Mouse (Mus musculus): ENCODE results near the gene Gm38119.
"Not testable (repeated sequence)": the region's sequence is repeated elsewhere in the genome, so short reads cannot be mapped to it uniquely, and the experiment has no call there.

Gm38119 gene

GRCm38 (mm10) chr3:92738996-92739395, at the start of gene Gm38119:
Gene Gm38119, minus strand, starts transcription at chr3:92739096.
- no peak for DNase-seq (ENCODE audit: low spot score in 2 of 2)

- no peak for DNase-seq (ENCODE audit: low spot score in 2 of 2)
Measured at GRCm38 (mm10) chr3:92778799-92779198, 39.9 kb upstream of the Gm38119 start, which contains the start of gene Lce1i. Gene Lce1i, minus strand, starts transcription at chr3:92778899.

DNA sequence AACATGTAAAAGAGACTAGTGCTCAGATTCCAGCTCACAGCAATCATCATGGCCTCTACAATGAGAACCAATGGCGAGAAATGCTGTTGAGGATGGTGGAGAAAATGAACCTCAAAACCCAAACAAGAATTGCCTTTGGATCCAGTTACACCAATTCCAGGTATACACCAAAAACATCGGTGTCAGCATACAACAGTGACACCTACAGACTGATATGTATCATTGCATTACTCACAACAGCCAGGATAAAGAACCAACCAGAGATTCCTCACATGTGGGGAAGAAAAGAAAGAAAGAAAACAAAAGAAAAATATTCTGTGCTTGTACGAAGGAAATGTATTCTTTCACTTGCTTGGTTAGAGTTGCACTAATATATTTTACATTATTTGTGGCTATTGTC, 32.7 kb upstream of the Gm38119 start:
- no peak for DNase-seq (ENCODE audit: low spot score in 2 of 2)

GRCm38 (mm10) chr3:92764965-92765364, 26.1 kb upstream of the Gm38119 start, which contains the start of gene Lce1h:
Gene Lce1h, minus strand, starts transcription at chr3:92765065.
- DNase-seq (ENCODE audit: low spot score in 2 of 2), result no peak

DNA sequence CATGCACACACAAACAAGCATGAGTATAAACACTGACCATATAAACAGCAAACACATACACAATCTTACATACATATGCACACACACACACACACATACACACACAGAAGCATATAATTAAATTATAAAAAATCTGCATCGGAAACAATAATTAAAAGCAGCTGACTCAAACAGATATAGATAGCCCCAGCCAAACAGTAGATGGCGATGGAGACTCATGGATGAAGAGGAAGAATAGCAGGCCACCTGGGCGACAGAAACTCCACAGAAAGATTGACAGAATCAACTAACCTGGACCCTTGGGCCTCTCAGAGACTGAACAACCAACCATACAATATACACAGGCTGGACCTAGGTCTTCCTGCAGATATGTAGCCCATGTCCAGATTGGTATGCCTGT, 14.3 kb upstream of the Gm38119 start:
- DNase-seq (ENCODE audit: low spot score in 2 of 2), result no peak

- no peak for DNase-seq (ENCODE audit: low spot score in 2 of 2)
Measured at GRCm38 (mm10) chr3:92752238-92752637, 13.3 kb upstream of the Gm38119 start, which contains the start of gene Lce1g. Gene Lce1g, minus strand, starts transcription at chr3:92752338.

DNA sequence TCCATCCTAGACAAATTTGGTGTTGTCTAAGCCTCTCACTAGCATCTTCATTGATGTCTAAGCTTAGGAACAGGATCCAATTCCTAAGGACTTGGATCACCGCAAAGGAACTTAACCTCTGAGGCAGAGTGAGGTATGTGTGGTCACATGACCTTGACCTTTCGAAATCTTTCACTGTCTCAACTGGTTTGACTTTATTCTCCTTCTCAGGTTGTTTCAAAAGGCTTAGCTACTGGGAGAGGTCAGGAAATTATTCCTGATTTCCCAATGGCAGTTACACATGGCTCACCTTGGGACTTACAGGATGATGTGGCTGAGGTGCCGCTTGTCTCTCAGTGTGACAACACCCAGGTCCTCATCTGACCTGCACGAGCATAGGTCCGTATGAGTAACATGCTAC, 16.3 kb downstream of the Gm38119 start:
- no peak for DNase-seq (ENCODE audit: low spot score in 2 of 2)

GRCm38 (mm10) chr3:92720250-92720649, 18.6 kb downstream of the Gm38119 start, which contains the start of gene Lce1f:
Gene Lce1f, minus strand, starts transcription at chr3:92720350.
- no peak for DNase-seq (ENCODE audit: low spot score in 2 of 2)

DNA sequence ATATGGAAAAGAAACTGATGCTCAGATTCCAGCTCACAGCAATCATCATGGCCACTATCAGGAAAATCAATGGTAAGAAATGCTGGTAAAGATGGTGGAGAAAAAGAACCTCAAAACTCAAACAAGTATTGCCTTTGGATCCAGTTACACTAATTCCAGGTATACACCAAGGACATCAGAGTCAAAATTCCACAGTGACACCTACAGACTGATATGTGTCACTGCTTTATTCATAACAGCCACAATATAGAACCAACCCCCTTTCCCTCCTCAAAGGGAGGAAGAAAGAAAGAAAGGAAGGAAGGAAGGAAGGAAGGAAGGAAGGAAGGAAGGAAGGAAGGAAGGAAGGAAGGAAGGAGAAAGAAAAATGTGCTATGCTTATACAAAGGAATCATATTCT, 23.8 kb downstream of the Gm38119 start:
- DNase-seq (ENCODE audit: low spot score in 2 of 2), result no peak

DNA sequence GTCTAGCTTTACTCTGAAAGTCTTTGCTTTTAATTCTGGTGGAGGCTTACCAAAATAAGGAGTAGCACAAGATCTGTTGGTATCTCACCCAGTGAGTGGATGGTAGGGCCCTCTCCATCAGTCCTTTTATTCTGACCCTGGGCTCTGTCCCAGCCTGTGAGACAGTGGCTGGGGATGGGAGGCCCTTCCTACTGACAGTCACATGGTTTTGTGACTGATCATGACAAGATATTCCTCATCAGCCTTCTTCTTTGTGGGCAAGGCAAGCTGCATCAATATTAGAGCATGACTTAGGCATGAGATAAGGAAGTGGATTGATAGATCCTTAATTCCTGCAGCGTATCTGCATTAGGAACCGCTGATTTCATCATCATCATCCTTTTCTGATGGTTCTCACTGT, 29.9 kb downstream of the Gm38119 start, which contains the start of gene Lce1e:
TSS of gene Lce1e (minus strand) at position 101 of the 400 bp plus-strand sequence.
- no peak for DNase-seq (ENCODE audit: low spot score in 2 of 2)

GRCm38 (mm10) chr3:92694613-92695012, 44.3 kb downstream of the Gm38119 start:
- no peak for DNase-seq (ENCODE audit: low spot score in 2 of 2)

DNA sequence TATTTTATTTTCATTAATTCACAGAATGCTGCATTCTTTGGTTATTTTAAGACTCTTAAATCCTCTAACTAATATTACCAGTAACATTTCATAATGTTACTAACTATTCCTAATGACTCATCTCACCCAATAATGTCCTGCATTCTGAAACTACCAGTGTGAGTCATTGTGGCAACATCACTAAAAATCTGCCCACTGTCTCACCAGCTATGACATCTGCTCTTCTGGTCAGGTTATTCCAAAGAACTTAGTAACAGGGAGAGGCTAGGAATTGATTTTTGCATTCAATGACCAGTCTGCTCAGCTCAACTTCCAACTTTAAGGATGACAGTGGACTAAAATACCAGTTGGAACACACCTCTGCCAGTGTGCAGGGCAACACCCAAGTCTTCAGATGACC, 47.2 kb downstream of the Gm38119 start:
- no peak for DNase-seq (ENCODE audit: low spot score in 2 of 2)

DNA sequence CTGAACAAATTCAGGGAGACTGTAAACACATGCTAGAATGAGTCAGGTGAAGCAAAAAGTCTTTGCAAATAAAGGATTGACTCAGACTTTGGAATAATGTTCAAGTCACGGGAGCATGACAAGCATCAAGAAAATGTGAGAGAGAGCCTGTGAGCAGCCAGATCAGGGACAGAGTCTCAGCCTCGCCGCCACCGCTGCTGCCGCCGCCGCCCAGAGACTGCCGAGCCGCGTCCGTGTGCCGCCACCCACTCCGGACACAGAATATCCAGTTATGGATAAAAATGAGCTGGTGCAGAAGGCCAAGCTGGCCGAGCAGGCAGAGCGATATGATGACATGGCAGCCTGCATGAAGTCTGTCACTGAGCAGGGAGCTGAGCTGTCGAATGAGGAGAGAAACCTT, 49.7 kb downstream of the Gm38119 start:
- not testable (repeated sequence) for DNase-seq (ENCODE audit: low spot score in 2 of 2)
